Mouse (Mus musculus) erythroid progenitor cell, adult 5-6 weeks (primary cell): ENCODE measurements around the gene Srsf6. TPM values are rescaled to one million over a fixed set of nuclear protein-coding genes. Genes with fewer than 3 reads are reported as not detected.

Experiments used
- ATAC-seq: replicated peaks from 2 replicates; pipeline ENCODE4 v1.8.0; 2016; ENCODE audit warnings: moderate number of reproducible peaks, mild to moderate bottlenecking, moderate TSS enrichment, inconsistent platforms; ENCODE audit not compliant: poor library complexity, low FRiP score, severe bottlenecking
- total RNA-seq, 2 experiments: library from RNA; stranded (forward) in 1 of 2; stranded (reverse) in 1 of 2; fragments of 150-400 nt in 1 of 2; fragments of 186-747, 209-891 nt in 1 of 2; gene quantifications; 2 replicates each; pipeline versions ENCODE4 v1.2.3 to v1.2.4; 2015 to 2017; ENCODE audit warnings: low replicate concordance in 2 of 2

The Srsf6 gene
- total RNA-seq, 2 experiments from 2014 or later = 107 to 149 TPM

- peak; percentile 23; the same call in 1 of the 2 replicates for ATAC-seq
These were observed 634 bp downstream of the Srsf6 start for GRCm38 (mm10) chr2:162931674-162932650.

GRCm38 (mm10) chr2:162932706-162933105 lies 1.4 kb downstream of the Srsf6 start:
- ATAC-seq = no peak

- ATAC-seq = no peak
These were observed 3.1 kb downstream of the Srsf6 start for GRCm38 (mm10) chr2:162934421-162934820.

GRCm38 (mm10) chr2:162935700-162936099 lies 4.4 kb downstream of the Srsf6 start:
- no peak for ATAC-seq

- ATAC-seq = no peak
These were observed 8.2 kb downstream of the Srsf6 start for GRCm38 (mm10) chr2:162939562-162939961.

GRCm38 (mm10) chr2:162943148-162943846 lies 12.0 kb downstream of the Srsf6 start, which contains the start of gene L3mbtl1:
Gene L3mbtl1, plus strand, starts transcription at chr2:162943472.
- no peak for ATAC-seq

GRCm38 (mm10) chr2:162943931-162944330 lies 12.6 kb downstream of the Srsf6 start:
- ATAC-seq = no peak

- no peak for ATAC-seq
These were observed 15.6 kb downstream of the Srsf6 start for GRCm38 (mm10) chr2:162946964-162947363.

- ATAC-seq = no peak
These were observed 16.4 kb downstream of the Srsf6 start for GRCm38 (mm10) chr2:162947736-162948135.

- ATAC-seq = 0 out of 2 replicates have a peak, but pooled peaks have one; percentile 46
These were observed 16.9 kb downstream of the Srsf6 start for GRCm38 (mm10) chr2:162948221-162948620.

GRCm38 (mm10) chr2:162950776-162951175 lies 19.4 kb downstream of the Srsf6 start:
- no peak for ATAC-seq

- ATAC-seq = no peak
These were observed 25.5 kb downstream of the Srsf6 start for GRCm38 (mm10) chr2:162956843-162957242.

GRCm38 (mm10) chr2:162961321-162961720 lies 30.0 kb downstream of the Srsf6 start:
- ATAC-seq = no peak

- no peak for ATAC-seq
These were observed 35.4 kb downstream of the Srsf6 start for GRCm38 (mm10) chr2:162966734-162967133.

GRCm38 (mm10) chr2:162968357-162968756 lies 37.0 kb downstream of the Srsf6 start:
- peak; percentile 39; the same call in 1 of the 2 replicates for ATAC-seq

- ATAC-seq = no peak
These were observed 37.8 kb downstream of the Srsf6 start for GRCm38 (mm10) chr2:162969101-162969500.

GRCm38 (mm10) chr2:162970896-162971295 lies 39.6 kb downstream of the Srsf6 start:
- no peak for ATAC-seq

GRCm38 (mm10) chr2:162972752-162973151 lies 41.4 kb downstream of the Srsf6 start:
- ATAC-seq = no peak

- ATAC-seq = no peak
These were observed 41.9 kb downstream of the Srsf6 start for GRCm38 (mm10) chr2:162973206-162973605.

- no peak for ATAC-seq
These were observed 42.3 kb downstream of the Srsf6 start for GRCm38 (mm10) chr2:162973637-162974036.
